In the genomic region with DNA sequence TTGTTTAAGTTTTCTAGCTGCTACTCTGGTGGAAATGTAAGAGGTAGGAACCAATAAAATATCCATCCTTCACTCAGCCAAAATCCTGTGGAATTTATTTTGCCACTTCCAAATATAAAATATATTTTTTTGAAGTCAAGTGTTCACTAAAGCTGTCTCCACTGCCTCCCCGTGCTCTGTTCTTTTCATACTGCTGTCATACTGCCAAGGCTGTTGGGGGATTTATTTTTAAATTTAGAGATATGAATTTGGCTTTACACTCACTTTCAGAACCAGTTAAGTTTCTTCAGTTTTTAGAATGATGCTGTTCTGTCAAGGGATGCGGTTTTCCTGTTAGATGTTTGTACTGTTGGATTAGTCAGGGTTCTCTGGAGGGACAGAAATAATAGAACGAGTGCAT, we compare ENCODE assay signal across 25 mouse cellular contexts. TPM values are rescaled to one million over a fixed set of nuclear protein-coding genes. Genes with fewer than 3 reads are reported as not detected.
DNase-seq lines count a peak whose midpoint lies in the region; ATAC-seq and TF ChIP-seq lines count a peak whose summit lies in the region.
"Had no signal": no experiment of that assay in that cellular context is flagged by ENCODE, and none has a peak within 500 bp of the region (broad histone marks: within the 10 kb centered on the region; RNA-seq: fewer than 3 reads in every experiment).

No protein-coding gene starts in this region.

- no peak for ATAC-seq in embryonic facial prominence, embryonic 14.5 days (ENCODE audit: low read depth)
- ATAC-seq in heart, embryonic 16.5 days (replicated peaks; ENCODE audit: extremely low read depth, insufficient read depth, low FRiP score), result no peak
- ATAC-seq: activated CD4-positive, CD25-positive, alpha-beta regulatory T cell, adult 4 months; forebrain, embryonic 14.5 days; liver, postnatal 0 days had no signal

- TF ChIP-seq CTCF in layer of hippocampus, adult 2 months (conservative IDR thresholded peaks at IDR 0.05), result no peak

- peak; percentile 35 for DNase-seq in embryonic facial prominence, embryonic 14.5 days (ENCODE audit: low spot score)
- no peak for DNase-seq in embryonic facial prominence, embryonic 10.5 days (ENCODE audit: low spot score)
- DNase-seq in heart, postnatal 36 days, result no peak
- peak in 1 of 2 experiments; percentile 51 for DNase-seq in layer of hippocampus, adult 2 months (ENCODE audit: low spot score in 2 of 2)
- no peak for DNase-seq in layer of hippocampus, postnatal 14 days (ENCODE audit: low spot score in 2 of 2)
- DNase-seq in right cerebral cortex, adult 18-20 months, result peak; percentile 25
- DNase-seq in right cerebral cortex, postnatal 25 days, result no peak
- DNase-seq: adrenal gland, adult 8-10 months; cerebellum, adult 2 months; cerebellum, postnatal 25 days; gastrocnemius, postnatal 14 days; kidney, adult 18-20 months; kidney, postnatal 4 days; liver, postnatal 0 days; lung, postnatal 10 days had no signal

- H3K4me1 ChIP-seq in embryonic facial prominence, embryonic 14.5 days (ENCODE audit: control insufficient read depth, insufficient read depth, low read length), result no peaks in the 10 kb centered on the region
- no peaks in the 10 kb centered on the region for H3K4me1 ChIP-seq in embryonic facial prominence, embryonic 10.5 days
- peaks cover 11% of the 10 kb centered on the region for H3K4me1 ChIP-seq in heart, embryonic 16.5 days (ENCODE audit: control insufficient read depth, insufficient read depth, low read length)
- H3K4me1 ChIP-seq: embryonic facial prominence, embryonic 13.5 days; limb, embryonic 12.5 days had no signal

- no peaks in the 10 kb centered on the region for H3K9me3 ChIP-seq in embryonic facial prominence, embryonic 14.5 days (ENCODE audit: control insufficient read depth, low read length)
- no peaks in the 10 kb centered on the region for H3K9me3 ChIP-seq in embryonic facial prominence, embryonic 10.5 days
- H3K9me3 ChIP-seq in heart, embryonic 16.5 days (replicated peaks; ENCODE audit: control insufficient read depth, low read length), result no peaks in the 10 kb centered on the region
- H3K9me3 ChIP-seq: embryonic facial prominence, embryonic 13.5 days; limb, embryonic 12.5 days had no signal

- no peak overlapping the region for H3K4me3 ChIP-seq in embryonic facial prominence, embryonic 14.5 days (ENCODE audit: low read depth, low read length)
- H3K4me3 ChIP-seq in embryonic facial prominence, embryonic 10.5 days, result no peak overlapping the region
- H3K4me3 ChIP-seq in heart, embryonic 16.5 days (ENCODE audit: low read length), result no peak overlapping the region
- H3K4me3 ChIP-seq in layer of hippocampus, adult 2 months, result no peak overlapping the region
- H3K4me3 ChIP-seq: embryonic facial prominence, embryonic 13.5 days; limb, embryonic 12.5 days had no signal

- no peak overlapping the region for H3K9ac ChIP-seq in embryonic facial prominence, embryonic 14.5 days (ENCODE audit: low read depth, low read length)
- no peak overlapping the region for H3K9ac ChIP-seq in heart, embryonic 16.5 days (ENCODE audit: low read length)
- H3K9ac ChIP-seq: embryonic facial prominence, embryonic 13.5 days; limb, embryonic 12.5 days; liver, postnatal 0 days had no signal

- no peak overlapping the region for H3K4me2 ChIP-seq in embryonic facial prominence, embryonic 14.5 days (ENCODE audit: low read depth, low read length)
- H3K4me2 ChIP-seq in heart, embryonic 16.5 days (ENCODE audit: low read depth, low read length), result no peak overlapping the region
- H3K4me2 ChIP-seq: embryonic facial prominence, embryonic 13.5 days; limb, embryonic 12.5 days; liver, embryonic 11.5 days; midbrain, embryonic 11.5 days had no signal

- H3K27me3 ChIP-seq in embryonic facial prominence, embryonic 14.5 days (replicated peaks; ENCODE audit: control insufficient read depth, insufficient read depth, low read length), result no peaks in the 10 kb centered on the region
- no peaks in the 10 kb centered on the region for H3K27me3 ChIP-seq in embryonic facial prominence, embryonic 10.5 days (replicated peaks; ENCODE audit: low read depth, poor library complexity, severe bottlenecking)
- H3K27me3 ChIP-seq in heart, embryonic 16.5 days (ENCODE audit: control insufficient read depth, insufficient read depth, low read length), result no peaks in the 10 kb centered on the region
- H3K27me3 ChIP-seq: embryonic facial prominence, embryonic 13.5 days; limb, embryonic 12.5 days had no signal

- intact Hi-C loops in heart, postnatal 36 days (cut with DNase I), result no loop called here

- no peak overlapping the region for H3K27ac ChIP-seq in embryonic facial prominence, embryonic 14.5 days (replicated peaks; ENCODE audit: low read depth, low read length)
- no peak overlapping the region for H3K27ac ChIP-seq in embryonic facial prominence, embryonic 10.5 days (replicated peaks)
- H3K27ac ChIP-seq in heart, embryonic 16.5 days (ENCODE audit: low read length), result peak overlapping the region; percentile 75
- peak overlapping the region; percentile 53; the same call in 1 of the 2 replicates for H3K27ac ChIP-seq in layer of hippocampus, adult 2 months
- H3K27ac ChIP-seq: embryonic facial prominence, embryonic 13.5 days; limb, embryonic 12.5 days had no signal

- WGBS in embryonic facial prominence, embryonic 14.5 days, result 60% methylated on average over 3 of the region's 3 CpGs
- WGBS in embryonic facial prominence, embryonic 10.5 days, result 84% methylated on average over 3 of the region's 3 CpGs
- 47% methylated on average over 3 of the region's 3 CpGs for WGBS in heart, embryonic 16.5 days

- H3K36me3 ChIP-seq in embryonic facial prominence, embryonic 14.5 days (ENCODE audit: control insufficient read depth, insufficient read depth, low read length), result no peaks in the 10 kb centered on the region
- H3K36me3 ChIP-seq in embryonic facial prominence, embryonic 10.5 days (replicated peaks), result no peaks in the 10 kb centered on the region
- no peaks in the 10 kb centered on the region for H3K36me3 ChIP-seq in heart, embryonic 16.5 days (ENCODE audit: control insufficient read depth, insufficient read depth)
- H3K36me3 ChIP-seq: embryonic facial prominence, embryonic 13.5 days; limb, embryonic 12.5 days had no signal

RNA-seq across cellular contexts. Expression of a gene that starts 36.1 kb away (rescaled TPM):
- polyA plus RNA-seq in embryonic facial prominence, embryonic 14.5 days (2014; fragmentation: Nextera tagmentation; extraction: Ambion mirVana), result 0.05 and 0.57 TPM in 2 replicates
- polyA plus RNA-seq in embryonic facial prominence, embryonic 10.5 days (2016; fragmentation: Nextera tagmentation; extraction: Ambion mirVana), result not detected in 2 replicates
- polyA plus RNA-seq in heart, embryonic 16.5 days (2015; fragmentation: Nextera tagmentation; extraction: Ambion mirVana), result not detected in 2 replicates
- total RNA-seq in heart, postnatal 36 days (2021), result not detected
- total RNA-seq in layer of hippocampus, adult 2 months (2021), result under 1 TPM; 0.20 to 0.25 TPM
- total RNA-seq in layer of hippocampus, postnatal 14 days (2021), result under 1 TPM; 0.21 to 0.69 TPM
- total RNA-seq: gastrocnemius, postnatal 14 days; megakaryocyte progenitor cell, adult 5-6 weeks had no signal
- polyA plus RNA-seq: activated CD4-positive, CD25-positive, alpha-beta regulatory T cell, adult 4 months; embryonic facial prominence, embryonic 13.5 days; hindbrain, embryonic 11.5 days; kidney, embryonic 16.5 days; limb, embryonic 12.5 days; liver, embryonic 11.5 days; liver, postnatal 0 days; midbrain, embryonic 11.5 days had no signal

Comparison
In these comparisons a context has a peak if more than half of its experiments do, and no peak if none do; other contexts are left out.
1. DNase-seq: peak in embryonic facial prominence, embryonic 14.5 days (single experiment) and right cerebral cortex, adult 18-20 months (single experiment); none in embryonic facial prominence, embryonic 10.5 days (single experiment), heart, postnatal 36 days (0 of 2), layer of hippocampus, postnatal 14 days (0 of 2) and right cerebral cortex, postnatal 25 days (single experiment).
2. H3K27ac ChIP-seq: peak in heart, embryonic 16.5 days (single experiment) and layer of hippocampus, adult 2 months (single experiment); none in embryonic facial prominence, embryonic 14.5 days (single experiment) and embryonic facial prominence, embryonic 10.5 days (single experiment).